Mouse (Mus musculus) monocyte, adult 5-6 weeks (primary cell): ENCODE measurements around the gene Ccr6. TPM values are rescaled to one million over a fixed set of nuclear protein-coding genes. Genes with fewer than 3 reads are reported as not detected.

ENCODE experiments used
- ATAC-seq: fragments of 153-309, 156-312 bp; replicated peaks from 2 replicates; pipeline ENCODE4 v1.8.0; 2017; ENCODE audit warnings: mild to moderate bottlenecking; ENCODE audit not compliant: low TSS enrichment, insufficient number of reproducible peaks, severe bottlenecking, poor library complexity, low FRiP score
- total RNA-seq: library from RNA; stranded (forward); fragments of 200-1000, 200-491, 200-594 nt; gene quantifications from 3 replicates; pipeline ENCODE4 v1.2.3, GENCODE M21; 2017

Gene Ccr6
- total RNA-seq, 1 experiment from 2014 or later = 8.5 TPM

DNA sequence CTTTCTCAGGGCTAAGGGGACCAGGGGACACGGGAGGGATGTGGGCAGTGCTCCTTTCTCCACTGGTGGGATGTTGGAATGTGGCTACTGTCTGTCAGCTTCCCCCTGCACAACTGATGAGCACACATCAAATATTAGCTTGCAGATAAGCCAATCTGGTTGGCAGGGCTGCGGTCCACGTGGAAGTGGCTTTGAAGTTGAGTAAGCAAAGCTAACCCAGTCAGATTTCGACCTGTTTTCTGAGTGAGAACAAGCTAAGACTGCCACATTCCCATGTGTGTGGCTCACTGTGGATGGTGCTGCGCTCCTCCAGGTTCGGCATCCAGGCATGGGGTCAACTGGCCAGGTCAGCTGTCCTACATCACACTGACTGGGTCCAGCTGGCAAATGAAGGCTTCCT lies 37.1 kb downstream of the Ccr6 start:
- no peak; the same call in 1 of the 2 replicates for ATAC-seq

DNA sequence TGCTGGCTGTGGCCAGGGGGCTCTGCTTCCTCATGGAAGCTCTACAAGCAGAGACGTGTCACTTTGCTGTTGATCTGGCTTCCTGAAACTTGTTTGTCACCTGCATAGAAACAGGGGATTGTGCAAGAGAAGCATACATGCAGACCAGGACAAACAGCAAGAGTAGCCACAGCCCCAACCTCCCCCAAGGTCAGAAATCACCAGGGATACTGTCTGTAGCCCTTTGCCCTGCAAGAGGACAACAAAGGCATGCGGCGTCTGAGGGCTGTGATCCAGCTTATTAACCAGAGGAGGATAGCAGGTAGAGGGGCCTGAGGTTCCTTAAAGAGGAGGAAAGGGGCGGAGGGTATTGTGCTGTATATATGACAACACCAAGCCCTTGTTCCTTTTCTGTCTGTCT lies 40.2 kb downstream of the Ccr6 start:
- no peak for ATAC-seq

DNA sequence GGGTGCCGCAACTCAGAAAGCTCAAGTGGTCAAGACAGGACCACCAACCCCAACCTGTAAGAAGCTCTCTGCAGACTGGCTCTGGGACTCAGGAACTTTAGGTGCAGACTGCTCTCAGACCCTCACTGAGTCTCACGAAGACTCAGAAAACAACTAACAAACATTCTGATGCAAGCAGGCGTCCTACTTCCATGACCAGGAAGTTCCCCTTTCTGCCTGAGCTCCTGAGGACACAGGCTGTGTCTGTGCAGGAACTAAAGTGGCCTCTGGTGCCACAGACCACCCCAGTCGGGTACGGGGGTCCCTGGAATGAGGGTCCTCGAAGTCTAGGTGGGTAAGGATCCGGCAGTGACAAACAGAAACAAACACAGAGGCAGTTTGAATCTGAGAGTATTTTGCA lies 40.8 kb downstream of the Ccr6 start:
- ATAC-seq = no peak

DNA sequence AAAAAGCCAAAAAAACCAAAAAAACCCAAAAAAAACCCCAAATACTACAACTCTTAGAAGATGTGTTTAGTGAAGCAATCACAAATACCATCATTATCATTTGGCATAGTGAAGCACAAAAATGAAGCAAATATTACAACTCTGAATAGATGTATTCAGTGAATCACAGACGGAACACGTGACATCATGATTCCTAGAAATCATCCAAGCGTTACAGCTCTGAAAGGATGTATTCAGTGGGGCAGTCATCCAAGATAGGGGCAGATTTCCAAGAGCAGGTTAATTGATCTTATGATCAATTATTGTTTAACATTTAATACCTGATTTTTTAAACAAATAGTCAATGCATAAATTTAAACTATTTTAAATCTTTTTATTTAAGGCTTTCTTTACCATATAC lies 41.4 kb downstream of the Ccr6 start:
- no peak for ATAC-seq

DNA sequence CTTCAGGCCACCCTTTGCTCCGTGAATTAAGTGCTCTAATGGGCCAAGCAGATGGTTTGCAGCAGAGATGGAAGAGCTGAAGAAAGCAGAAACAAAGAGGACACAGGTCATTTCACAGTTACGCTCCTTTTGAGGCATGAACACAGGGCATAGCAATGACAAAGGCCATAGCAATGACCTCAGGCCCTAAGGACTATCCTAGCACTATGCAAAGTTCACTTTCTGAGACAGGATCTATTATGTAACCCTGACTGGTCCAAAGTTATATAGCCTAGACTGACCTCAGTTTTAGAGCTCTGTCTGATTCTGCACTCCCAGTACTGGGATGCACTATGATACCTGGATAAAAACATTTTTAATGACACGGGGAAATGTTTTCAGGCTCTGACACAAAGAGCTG lies 42.5 kb downstream of the Ccr6 start:
- ATAC-seq = no peak

DNA sequence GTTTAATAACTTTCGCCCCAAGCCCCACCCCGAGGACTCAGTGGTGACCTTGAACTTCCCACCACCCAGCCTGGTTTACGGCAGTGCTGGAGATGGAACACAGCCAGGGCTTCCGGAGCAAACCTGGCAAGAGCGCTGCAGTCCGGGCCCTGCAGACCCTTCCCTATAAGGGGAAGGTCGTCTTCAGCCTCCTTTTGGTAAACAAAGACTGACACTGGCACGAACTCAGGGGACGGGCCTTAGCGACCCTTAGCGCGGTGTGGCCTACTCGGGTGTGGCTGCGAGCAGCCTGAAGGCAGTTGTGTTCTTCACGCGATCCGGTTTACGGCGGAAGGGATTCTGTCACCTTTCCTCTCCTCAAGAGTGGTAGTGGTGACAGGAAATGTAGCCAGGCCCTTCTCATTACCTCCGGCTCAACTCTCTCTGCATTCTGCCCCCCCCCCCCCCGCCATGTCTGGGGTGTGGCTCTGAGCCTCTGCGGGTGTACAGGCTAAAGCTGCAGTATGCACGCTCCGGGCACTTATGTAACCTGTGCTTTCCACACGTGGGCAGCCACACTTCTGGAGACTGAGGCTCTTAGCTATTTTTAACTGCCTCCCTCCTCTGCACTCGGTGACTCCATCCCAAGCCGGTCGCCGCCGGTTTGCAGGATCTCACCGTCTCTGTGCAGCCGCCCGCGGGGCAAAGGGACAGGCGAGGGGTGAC lies 47.1 kb downstream of the Ccr6 start, which contains the start of gene Mpc1:
Gene Mpc1, plus strand, starts transcription at position 84 of the 705 bp plus-strand sequence.
- ATAC-seq = peak; percentile 49

DNA sequence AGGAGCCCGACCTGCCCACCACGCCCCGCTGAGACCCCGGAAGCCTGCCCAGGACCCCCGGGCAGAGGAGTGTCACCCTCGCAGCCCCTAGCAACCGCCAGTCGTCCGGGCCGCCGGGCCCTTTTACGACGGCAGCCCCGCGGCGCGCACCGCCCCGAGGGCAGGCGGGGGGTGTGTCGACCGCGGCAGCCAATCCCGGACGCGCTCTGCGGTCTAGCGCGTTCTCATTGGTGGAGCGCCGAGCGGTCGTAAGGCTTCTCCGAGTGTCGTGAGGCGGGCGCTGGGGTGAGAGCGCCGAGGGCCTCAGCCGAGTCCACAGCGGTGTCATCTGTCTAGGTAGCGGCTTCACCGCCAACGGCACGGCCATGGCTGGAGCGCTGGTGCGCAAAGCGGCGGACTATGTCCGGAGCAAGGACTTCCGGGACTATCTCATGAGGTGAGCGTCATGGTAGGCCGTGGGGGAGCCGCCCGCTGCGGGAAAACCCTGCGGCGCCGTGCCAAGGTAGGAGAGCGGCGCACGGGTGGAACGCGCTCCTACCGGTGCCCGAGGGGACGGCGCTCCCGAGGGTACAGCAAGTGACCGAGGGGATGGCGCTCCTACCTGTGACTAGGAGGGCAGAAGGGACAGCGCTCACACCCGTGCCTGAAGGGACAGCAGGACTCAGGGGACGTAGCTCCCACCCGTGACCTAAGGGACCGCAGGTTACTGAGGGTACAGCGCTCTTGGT lies 47.8 kb downstream of the Ccr6 start:
- ATAC-seq = peak; percentile 95

DNA sequence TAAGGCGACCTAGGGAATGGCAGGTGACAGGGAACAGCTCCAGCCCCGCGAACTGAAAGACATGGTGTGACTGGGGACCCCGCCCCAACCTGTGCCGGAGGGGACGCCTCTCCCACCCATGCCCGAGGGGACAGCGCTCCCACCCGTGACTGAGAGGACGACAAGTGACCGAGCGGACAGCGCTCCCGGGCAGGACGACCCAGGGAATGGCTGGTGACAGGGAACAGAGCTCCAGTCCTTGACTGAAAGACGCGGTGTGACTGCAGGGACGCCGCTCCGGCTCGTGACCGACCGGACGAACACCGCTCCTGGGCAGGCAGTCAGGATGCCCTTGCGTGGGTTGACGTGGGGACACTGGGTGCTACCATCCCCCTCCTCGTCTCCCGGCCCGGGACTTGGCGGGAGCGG lies 48.4 kb downstream of the Ccr6 start:
- peak; percentile 12; the same call in 1 of the 2 replicates for ATAC-seq

DNA sequence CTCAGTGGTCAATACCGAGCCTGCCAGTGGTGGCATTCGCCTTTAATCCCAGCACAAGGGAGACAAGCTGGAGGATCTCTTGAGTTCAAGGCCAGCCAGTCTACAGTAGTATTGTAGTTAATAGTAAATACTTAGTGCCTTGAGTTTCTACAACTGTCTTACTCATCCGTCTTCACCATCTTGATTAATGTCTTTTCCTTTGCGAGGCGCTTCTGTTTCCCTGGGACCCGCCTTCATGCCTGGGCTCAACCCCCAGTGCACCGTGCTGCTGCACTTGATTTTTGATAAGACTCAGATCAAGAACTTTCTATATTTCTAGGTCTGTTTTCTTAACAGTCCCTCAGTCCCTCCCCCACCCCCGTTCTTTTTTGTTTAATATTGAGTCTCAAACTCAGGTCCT lies 49.2 kb downstream of the Ccr6 start:
- ATAC-seq = no peak

DNA sequence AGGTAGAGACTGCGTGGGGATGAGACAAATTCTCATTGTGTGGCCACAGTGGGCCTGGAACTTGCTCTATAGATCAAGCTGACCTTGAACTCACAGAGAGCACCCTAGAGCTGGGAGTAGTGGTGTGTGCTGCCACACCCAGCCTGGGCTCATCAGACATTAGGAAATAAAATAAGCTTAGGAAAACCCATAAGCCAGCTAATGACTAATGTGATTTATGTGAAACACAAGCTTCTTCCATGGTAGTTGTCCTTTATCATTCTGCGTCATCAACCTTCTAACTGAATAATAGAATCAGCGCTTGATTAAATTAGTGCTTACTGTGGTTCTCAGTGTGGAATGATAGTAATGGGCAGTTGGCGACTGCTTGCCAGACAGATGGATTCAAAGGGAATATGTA lies 51.1 kb downstream of the Ccr6 start:
- no peak for ATAC-seq

DNA sequence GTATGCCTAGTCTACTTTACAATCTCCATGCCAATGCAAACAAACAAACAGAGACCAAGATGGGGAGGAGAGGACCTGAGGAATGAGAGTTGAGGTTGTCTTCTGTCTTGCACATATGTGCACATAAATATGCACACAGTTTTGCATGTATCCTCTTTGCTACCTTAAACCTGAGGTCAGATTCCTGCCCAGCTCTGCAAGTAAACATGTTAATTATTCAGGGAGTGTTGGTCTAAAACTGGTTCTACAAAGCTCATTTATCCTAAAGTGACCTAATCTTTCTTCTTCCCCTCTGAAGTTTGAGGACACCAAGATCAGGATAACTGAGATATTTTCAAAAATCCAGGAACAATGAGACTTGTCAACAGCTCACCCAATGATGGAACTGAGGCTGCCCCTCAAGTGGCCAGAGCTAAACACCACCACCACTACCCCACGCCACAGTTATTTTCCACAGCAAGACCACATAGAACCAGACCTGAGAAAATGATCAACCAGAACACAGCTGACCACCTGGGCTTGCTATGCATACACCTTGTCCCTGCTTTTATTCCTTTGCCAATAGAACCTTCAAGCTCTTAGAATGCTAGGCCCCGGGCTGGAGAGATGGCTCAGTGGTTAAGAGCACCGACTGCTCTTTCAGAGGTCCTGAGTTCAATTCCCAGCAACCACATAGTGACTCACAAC lies 54.3 kb downstream of the Ccr6 start:
- no peak for ATAC-seq

DNA sequence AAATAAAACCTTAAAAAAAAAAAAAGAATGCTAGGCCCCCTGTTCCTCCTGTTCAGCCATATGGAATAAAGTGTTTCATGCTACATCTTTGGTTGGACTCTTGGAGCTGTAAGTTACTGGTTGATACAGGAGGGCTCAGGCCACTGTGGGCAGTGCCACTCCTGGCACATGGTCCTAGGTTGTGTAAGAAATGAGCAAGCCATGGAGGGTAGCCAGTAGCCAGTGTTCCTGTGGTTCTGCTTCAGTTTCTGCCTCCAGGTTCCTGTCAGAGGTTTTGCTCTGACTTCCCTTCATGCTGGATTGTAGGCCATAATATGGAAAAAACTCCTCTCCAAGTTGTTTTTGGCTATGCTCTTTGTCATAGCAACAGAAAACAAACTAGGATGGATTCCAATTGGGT lies 54.9 kb downstream of the Ccr6 start:
- no peak for ATAC-seq

DNA sequence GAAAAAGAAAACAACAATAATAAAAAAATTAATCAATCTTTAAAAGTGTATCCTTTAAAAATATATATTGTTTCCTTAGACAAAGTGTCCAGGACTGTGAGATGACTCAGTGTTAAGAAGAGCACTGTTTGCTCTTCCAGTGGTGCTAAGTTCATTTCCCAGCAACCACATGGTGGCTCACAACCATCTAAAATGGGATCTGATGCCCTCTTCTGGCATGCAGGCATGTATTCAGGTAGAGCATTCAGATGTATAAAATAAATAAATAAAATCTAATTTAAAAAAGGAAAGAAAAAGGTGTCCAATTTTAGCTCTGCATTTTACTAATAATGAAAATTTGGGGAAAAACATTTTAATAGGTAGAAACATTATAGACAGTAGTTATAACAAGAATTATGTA lies 60.0 kb downstream of the Ccr6 start:
- no peak for ATAC-seq

DNA sequence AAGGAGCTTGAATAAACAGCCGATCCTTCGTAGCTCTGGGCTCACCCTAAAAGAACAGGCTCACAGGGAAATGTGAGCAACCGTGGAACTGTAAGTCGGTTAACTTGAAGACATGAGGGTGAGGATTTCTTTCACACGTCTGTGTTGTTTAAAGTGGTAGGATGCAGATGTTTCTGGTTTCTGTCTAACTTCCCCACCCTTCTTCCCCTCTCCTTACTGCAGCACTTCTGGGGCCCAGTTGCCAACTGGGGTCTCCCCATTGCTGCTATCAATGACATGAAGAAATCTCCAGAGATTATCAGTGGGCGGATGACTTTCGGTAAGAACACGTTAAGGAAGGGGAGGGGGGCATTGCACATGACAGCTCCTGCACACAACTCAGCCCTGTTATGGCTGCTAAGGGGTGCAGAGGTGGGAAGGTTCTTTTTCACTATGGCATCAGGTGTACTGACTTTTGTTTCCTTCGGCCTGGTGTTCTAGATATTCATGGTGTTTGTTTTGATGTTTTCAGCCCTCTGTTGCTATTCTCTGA lies 60.5 kb downstream of the Ccr6 start:
- no peak for ATAC-seq

DNA sequence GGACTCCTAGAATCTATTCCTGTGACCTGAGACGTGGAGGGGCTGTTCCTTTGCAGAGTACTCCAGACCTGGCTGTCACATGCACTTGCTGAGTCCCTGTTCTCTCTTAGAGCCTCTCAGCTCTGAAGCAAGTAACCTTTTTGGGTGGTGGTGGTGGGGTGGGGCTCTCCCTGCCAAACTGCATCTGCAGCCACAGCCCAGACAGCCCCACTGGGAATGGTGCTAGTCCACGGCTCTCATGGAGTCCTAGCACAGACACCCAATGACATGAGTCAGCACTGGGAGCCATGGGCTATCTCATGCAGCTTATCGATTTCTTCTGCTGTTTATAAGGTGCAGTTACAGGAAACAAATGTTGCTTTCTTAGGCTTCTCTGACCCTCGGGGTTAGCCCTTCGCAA lies 61.9 kb downstream of the Ccr6 start:
- no peak for ATAC-seq

DNA sequence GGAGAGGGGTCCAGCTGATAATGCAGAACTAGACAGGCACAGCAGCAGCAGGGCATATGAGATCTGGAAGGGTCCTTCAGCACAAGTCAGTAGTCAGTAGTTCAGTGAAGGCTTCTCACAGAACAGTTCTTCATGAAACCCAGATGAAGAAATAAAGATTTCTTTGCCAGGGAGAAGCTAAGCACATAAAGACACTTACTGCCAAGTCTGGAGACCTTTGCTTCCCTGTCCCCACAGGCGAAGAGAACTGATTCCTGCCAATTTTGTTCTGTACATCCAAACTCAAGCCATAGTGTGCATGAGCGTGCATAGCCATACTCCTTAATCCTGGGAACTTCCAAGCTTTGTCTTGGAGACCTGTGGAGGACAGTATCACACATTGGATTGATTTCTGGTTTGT lies 62.4 kb downstream of the Ccr6 start:
- ATAC-seq = no peak

DNA sequence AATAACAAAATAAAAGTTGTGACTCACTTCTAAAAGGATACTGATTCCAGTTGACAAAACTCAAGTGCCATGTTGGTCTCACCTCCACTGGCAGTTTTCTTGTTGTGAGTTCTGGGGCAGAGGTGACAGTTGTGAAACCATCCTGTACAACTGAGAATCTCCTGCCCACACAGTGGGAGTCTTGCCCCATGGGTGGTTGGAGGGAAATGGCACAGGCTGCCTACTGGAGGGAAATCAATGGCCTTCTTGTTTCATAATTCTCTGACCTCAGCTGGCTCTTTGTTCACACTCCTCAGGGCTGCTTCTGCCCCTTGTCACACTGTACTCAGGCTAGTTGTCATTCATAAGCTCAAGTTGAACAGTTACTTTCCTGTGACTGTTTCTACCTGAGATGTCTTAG lies 63.7 kb downstream of the Ccr6 start:
- no peak for ATAC-seq

DNA sequence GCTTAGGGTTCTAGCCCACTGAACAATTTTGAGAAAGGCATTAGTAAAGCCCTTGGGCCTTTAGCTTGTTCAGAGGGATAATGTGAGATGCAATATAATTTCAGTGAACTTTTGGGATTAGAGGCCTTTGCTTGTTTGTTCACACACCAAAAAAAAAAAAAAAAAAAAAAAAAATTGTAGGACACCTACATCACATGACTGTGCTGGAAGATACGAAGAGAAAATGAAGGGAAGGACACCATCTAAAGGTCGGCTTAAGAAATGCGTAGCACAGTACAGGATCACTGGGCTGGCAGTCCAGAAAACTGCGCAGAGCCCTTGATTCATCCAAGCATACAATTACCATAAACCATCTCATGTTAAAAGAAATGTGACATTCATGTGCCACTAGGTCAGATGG lies 65.7 kb downstream of the Ccr6 start:
- no peak for ATAC-seq

DNA sequence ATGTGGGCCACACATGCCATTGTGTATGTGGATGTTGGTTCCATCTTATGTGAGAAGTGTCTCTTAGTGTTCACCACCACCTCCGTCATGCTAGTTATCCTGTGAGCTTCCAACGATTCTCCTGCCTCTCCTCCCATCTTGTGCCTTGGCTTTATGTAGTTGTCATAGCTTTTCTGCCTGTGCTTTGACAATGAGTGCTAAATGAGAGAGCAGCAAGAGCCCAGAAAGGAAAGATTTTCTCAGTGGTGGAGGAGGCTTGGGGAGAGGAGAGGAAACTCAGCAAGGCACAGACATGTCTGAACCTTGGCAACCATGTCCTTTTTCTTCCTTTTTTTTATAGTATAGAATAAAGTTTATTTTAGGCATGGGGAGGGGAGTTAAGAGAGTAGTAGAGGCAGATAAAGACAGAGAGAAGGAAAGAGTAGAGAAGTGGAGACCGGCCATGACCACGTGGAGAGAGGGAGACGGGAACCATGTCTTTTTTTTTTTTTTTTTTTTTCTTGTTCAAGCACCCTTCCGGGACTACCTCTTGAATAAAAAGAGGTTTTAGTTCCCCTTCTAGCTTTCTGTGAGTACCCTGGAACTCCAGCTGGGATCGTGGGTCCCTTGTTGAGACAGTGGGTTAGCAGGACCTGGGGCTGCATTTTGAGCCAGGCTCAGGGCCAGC lies 67.1 kb downstream of the Ccr6 start:
- no peak for ATAC-seq
